Mouse (Mus musculus): ENCODE results near the gene Purb.
"Not testable (repeated sequence)": the region's sequence is repeated elsewhere in the genome, so short reads cannot be mapped to it uniquely, and the experiment has no call there.

Purb gene

DNA sequence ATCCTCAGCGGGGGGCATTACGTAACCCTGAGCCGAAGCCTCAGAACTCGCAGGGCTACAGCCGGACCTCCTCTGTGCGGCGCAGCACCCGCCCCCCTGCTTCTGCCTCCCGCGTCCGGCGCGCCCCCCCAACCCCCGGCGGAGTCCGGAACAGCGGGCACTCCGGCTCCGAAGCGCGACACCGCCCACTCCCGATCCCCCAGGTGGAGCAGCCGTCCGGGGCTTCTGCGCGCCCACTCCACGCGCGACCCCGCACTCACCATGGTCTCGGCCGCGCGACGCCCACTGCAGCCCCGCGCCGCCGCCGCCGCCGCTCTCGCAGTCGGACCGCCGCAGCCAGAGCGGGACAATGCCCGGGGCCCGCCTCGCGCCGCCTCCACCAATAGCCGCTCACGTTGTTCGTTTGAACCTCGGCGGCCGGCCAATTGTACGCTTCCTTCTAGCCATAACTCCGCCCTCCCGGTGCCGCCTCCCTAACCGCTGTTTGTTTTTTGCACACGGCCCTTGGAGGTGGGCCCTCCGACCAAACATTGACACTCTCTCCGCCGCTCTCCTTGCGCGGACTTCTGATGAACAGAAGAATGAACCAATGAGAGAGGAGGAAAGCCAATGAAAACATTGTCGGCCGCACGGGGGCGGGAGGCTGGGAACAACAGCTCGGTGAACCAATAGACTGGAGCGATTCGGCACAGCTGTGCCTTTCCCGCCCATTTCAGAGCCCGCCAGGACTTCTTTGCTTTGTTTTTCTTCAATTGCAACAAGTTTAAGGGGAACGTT, 31.5 kb downstream of the Purb start, which contains the start of gene H2afv:
TSS of gene H2afv (minus strand) at position 367 of the 777 bp plus-strand sequence.
- in situ Hi-C loops (cut with MboI, MseI) = no loop called here

DNA sequence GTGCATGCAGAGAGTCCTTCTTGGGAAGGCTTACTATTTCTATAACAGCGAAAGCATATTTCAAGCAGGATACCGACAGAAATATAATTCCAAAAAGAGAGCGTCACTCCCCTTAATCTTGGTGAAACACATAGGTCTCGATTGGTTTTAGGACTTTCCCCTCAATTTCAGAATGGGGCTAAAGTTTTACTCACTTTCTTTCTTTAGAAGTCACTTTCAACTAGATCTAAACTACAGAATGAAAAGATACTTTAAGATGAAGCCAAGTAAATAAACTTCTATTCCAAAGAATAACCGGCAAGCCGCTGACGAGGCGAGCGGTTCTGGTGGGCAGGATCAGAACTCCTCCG, 32.0 kb downstream of the Purb start:
- in situ Hi-C loops (cut with MboI, MseI) = no loop called here

DNA sequence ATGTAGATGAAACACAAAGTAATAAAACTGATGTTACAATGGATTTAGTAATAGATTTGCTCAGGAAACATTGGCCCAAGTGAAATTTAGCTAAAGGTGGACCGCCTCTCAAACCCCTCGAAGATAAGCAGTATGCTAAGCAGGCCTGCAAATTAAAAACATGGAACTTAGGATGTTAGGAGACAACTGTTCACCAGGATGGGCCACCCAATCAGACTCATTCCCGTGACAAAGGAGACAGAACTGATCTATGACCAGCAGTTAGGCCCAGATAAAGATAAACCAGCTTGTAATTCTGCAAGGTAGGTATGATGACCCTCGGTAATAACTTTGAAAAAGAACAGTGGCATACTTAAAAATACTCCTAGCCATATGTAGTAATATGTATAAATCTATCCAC, 32.6 kb downstream of the Purb start:
- in situ Hi-C loops (cut with MboI, MseI) = no loop called here

DNA sequence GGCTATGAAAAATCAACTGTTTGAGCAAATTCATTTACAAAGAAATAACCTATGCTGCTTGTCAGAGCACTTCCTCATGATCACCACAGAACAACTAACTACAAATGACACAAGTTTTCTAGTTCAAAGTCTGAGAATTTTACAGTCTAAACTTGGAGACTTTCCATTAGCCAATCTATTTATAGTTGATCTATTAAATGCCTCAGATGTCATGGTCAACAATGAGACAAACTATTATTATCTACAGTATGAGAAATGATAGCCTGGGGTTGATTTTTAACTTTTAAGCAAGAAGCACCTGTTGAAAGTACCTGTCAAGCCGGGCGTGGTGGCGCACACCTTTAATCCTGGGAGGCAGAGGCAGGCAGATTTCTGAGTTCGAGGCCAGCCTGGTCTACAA, 33.2 kb downstream of the Purb start:
- in situ Hi-C loops (cut with MboI, MseI) = no loop called here

DNA sequence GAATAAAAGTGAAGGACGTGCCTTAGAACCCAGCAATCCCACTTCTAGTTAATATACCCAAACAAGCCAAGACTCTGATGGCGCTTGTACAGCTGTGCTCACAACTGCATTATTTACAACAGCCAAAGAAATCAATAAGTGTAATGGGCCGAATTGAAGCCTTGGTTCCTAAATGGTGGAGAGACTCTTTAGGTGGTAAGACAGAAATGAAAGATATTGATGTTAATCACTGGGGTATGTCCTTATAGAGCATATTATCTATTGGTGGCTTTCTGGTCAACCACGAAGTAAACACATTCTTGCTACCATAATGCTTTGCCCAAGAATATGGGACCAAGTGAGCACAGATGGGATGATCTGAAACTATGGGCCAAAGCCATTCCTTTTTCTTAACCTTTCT, 35.5 kb downstream of the Purb start:
- in situ Hi-C loops (cut with MboI, MseI) = no loop called here

DNA sequence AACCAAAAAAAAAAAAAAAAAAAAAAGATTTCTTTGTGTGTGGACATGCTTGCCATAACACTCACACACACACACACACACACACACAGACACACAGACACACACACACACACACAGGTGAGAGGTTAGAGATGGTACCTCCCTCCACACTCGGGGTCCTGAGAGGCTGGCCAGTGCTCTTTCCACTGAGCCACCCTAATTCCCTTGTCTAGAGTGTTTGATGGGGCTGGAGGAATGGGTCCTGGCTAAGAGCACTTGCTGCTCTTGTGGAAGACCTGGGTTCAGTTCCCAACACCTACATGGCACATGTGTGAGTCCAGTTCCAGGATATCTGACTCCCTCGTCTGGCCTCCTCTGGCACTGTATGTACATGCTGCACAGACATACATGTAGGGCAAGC, 38.0 kb downstream of the Purb start:
- in situ Hi-C loops (cut with MboI, MseI) = no loop called here

DNA sequence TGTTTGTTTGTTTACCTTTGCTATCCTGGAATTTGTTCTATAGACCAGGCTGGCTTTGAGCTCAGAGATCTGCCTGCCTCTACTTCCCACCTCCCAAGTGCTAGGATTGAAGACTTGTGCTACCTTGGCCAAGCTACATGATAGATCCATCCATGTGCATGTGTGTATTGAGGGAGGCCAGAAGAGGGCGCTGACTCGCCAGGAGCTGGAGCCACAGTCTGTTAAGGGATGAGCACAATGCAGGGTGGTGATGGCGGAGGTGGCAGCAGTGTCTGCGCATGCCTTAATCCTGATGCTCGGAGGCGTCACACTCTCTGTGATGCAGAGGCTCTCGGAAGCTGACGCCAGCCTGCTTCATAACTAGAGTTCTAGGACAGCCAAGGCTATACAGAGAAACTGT, 39.3 kb downstream of the Purb start:
- in situ Hi-C loops (cut with MboI, MseI) = no loop called here

DNA sequence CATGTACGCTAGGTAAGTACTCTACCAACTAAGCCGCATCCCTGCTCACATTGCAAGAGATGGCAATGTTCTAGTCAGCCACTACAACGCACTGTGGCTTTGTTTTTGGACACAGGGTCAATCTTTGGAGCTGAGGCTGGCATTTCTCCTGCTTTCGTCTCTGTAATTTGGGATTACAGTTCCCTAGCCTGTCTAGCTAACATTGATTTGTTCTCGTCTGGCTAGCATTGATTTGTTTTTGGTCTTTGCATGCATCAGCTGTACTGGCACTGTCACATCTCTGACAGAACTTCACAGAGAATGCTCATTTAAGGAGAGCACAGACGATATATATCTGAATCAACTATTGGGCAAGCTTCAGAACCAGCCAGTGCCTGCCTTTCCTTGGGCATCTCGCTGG, 45.5 kb downstream of the Purb start:
- in situ Hi-C loops (cut with MboI, MseI) = no loop called here

DNA sequence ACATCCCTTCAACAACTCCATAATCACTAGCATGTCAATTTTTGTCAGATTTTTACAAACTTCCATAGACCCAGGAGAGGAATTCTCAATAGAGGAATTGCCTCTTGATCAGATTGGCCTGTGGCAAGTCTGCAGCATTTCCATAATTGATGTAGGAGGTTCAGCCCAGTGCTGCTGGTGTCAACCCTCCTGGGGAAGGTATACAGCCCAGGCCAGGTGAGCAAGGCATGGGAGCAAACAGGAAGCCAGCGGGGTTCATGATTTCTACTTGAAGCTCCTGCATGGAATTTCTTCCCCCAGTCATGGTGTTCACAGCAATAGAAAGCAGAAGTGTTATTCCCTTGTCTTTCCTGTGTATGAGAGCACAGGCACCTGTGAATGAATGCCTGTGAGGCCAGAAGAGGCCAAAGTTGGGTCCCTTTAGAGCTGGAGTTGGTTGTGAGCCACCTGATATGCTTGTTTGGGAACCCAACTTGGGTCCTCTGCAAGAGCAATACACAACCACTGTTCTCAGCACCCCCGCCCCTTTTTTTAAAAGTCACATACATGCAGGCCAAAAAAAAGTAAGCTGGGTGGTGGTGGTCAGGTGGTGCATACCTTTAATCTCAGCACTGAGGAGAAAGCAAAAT, 54.9 kb downstream of the Purb start:
- in situ Hi-C loops (cut with MboI, MseI) = no loop called here

DNA sequence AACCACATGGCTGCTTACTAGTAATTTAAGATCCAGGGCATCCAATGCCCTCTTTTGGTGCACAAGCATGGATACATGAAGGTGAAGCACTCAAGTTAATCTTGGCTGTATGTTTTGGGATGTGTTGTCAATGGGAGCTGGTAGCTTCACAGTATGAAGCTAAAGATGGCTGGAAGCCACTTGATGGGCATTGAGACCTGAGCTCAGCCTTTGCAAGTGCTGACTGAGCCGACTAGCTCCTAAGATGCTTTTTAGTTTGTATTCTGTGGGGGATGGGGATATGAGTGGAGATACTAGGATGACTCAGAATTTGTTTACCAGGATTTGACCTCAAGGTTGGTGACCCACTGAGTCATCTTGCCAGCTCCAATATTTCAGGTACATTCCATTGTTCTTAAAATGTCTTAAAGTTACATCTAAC, 55.4 kb downstream of the Purb start:
- in situ Hi-C loops (cut with MboI, MseI) = no loop called here

DNA sequence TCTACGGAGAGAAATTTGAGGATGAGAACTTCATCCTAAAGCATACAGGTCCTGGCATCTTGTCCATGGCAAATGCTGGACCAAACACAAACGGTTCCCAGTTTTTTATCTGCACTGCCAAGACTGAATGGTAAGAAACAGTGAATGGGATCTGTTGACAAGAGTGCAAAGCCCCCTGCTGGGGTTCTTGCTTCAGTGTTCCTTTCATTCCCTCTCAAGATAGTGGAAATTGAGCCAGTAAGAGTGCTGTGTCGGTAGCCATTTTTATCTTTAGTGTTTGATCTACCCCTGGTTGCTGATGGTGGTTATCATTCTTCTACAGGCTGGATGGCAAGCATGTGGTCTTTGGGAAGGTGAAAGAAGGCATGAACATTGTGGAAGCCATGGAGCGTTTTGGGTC, 56.6 kb downstream of the Purb start:
- in situ Hi-C loops (cut with MboI, MseI) = not testable (repeated sequence)

DNA sequence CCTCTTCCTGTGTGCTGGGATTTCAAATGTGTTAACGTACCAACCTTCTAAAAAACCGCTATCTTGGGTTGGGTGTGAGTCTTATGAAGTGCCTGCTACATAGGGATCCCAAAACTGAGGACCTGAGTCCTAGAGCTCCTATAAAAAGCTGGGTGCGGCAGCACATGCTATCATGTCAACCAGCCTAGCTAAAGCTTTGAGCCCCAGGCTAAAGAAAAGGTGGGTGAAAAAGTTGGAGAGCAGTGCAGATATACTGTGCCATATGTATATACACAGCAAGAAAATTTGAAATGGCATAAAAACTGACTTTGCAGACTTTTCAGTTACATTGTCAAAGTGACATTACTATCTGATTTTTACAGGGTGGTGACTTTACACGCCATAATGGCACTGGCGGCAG, 57.0 kb downstream of the Purb start:
- in situ Hi-C loops (cut with MboI, MseI) = no loop called here

Data from T-helper 17 cell (primary cell).